Mouse (Mus musculus): ENCODE measurements around the gene Hist3h2a. TPM values are rescaled to one million over a fixed set of nuclear protein-coding genes. Genes with fewer than 3 reads are reported as not detected.

The Hist3h2a gene
- 11.6 and 13.1 TPM in 2 replicates for polyA plus RNA-seq (2012; rRNA removed)

GRCm38 (mm10) chr11:58954420-58955142, at the start of gene Hist3h2a, which contains the start of gene Trim17:
Hist3h2a (plus strand) TSS chr11:58954685.
Trim17 (plus strand) TSS chr11:58954685.
- under 1% methylated on average over 49 of the region's 49 CpGs for WGBS

DNA sequence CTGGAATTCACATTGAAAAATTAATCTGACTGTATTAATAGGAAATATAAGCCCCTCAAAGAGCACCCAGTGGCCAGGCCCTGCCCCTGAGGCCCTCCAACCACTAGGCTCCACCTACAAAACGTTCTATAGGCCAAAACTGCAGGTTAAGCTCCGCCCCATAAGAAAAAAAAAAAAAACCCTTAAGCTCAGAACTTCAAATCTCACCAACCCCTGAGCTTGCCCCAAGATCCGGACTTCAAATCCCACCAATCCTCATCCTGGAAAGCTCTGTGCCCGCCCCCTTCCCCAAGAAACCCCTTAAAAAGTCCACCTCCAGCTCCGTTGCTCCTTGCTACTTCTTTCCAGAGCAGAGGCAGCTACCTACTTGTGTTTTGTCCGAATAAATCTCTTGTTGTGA, 49.6 kb upstream of the Hist3h2a start:
- WGBS: 61% methylated on average over 6 of the region's 6 CpGs

More at GRCm38 (mm10) chr11:58954420-58955142, at the start of gene Hist3h2a, which contains the start of gene Trim17:
- peak; percentile 89 for DNase-seq (ENCODE audit: low read depth, low spot score)

DNA sequence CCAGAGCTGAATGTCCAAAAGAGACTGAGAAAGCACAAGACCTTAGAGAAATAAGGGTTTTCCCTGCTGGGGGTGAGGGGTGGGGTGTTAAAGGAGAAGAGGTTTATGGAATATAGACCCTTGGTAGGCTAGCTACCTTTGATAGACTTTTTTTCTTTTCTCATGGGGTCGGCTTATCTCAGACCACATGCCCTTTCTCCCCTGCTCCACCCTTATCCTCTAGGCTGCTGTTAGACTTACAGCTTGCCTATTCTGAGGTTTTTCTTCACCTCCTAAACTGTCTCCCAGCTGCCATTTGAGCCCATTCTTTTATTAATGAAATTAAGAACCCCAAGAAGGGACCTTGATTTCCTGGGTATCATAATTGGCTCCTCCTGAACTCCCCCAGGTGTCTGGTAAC, 40.7 kb upstream of the Hist3h2a start:
- WGBS: 54% methylated on average over 1 of the region's 1 CpGs
- no peak for DNase-seq (ENCODE audit: low read depth, low spot score)

More for the DNA sequence above, 49.6 kb upstream of the Hist3h2a start:
- DNase-seq (ENCODE audit: low read depth, low spot score): no peak

DNA sequence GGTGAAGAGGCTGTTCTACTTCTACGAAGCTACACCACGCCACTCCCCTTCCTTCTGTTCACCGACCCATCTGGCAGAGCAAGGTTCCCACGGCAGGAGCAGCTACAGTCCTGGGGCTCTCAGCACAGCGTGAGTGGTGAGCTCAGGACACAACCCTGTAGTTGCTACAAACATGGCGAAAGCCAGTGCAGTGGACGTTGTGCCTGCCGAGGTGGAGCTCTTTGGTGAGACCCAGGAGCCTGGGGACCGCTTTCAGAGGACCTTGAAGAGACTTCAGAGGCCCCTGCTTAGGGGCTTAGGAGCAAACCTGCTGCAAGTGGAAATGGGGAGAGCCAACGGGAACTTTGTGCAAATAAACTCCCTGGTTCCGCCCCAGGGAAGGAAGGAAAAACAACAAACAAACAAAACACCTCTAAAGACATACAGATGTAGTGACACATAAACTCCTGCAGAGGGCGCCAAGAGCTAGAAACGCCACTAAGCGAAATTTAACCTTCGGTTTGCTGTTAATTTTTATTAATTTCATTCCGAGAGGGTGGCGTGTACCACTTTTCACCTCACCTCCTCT, 39.9 kb upstream of the Hist3h2a start:
- WGBS: 5% methylated on average over 17 of the region's 17 CpGs
- DNase-seq (ENCODE audit: low read depth, low spot score): no peak

GRCm38 (mm10) chr11:58916879-58917744, 37.4 kb upstream of the Hist3h2a start:
- 42% methylated on average over 14 of the region's 14 CpGs for WGBS
- no peak for DNase-seq (ENCODE audit: low read depth, low spot score)

DNA sequence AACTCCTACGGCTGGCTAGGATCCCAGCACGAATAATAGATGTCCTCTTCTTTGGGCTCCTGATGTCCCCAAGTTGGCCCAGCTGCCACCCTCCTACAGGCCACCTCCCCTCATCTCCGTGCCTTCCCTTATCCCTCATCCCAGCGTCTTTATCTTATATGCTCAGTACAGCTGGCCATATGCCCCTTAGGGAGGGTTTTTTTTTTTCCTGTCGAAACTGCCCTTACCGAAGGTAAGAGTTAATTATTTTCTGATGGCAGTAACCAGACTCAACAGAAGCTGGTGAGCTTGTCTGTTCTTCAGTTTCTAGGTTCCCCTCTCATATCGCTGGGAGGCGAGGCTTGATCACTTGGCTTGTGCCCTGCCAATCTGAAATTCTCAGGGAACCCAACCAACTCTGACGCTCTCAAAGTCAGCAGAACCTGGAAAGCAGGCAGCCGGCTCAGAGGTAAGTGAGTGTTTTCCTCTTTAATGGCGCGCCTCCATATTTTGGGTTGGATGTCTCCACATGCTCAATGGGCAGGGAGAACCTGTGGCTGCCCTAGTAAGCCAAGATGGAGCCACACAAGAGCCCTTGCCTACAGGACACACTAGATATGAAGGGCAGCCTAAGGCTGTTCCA, 36.6 kb upstream of the Hist3h2a start, which contains the start of gene Btnl10:
Gene Btnl10 (plus strand): TSS at position 164 of the 622 bp plus-strand sequence.
- no peak for DNase-seq (ENCODE audit: low read depth, low spot score)
- 82% methylated on average over 12 of the region's 12 CpGs for WGBS

DNA sequence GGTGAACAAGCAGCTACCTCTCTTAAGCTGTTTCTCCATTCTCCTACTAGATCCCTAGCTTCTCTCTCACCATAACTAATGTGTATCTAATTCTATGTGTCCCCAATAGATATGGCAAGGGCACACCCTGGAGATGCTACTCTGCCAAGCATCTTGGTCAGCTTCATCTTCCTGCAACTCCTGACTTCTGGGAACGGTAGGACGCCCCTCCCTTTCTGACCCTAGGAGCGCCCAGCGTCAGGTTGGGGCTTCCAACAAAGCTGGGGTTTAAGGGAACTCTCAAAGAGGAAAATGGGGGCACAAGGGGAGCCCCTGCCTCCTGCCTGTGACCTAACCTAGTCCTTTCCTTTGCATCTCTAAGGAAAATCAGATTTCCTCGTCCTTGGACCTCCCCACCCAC, 35.7 kb upstream of the Hist3h2a start:
- 63% methylated on average over 5 of the region's 5 CpGs for WGBS

DNA sequence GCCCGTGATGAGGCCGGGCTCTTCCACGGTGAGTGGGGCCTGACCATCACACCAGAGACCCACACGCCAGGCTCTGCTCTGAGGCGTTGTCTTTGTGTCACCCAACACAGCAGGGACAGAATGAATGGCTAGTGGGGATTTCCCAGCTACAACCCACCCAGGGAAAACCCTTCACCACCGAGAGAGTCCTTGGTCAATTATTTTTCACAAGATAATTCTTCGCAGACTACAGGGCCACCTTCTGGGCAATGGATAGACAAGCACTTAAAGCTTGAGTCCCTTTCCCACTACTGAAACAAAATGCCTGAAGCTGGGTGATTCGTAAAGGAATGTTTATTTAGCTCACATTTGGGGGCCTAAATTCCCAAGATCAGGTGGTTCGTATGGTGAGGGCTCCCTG, 32.1 kb upstream of the Hist3h2a start:
- WGBS: 80% methylated on average over 9 of the region's 9 CpGs
- DNase-seq (ENCODE audit: low read depth, low spot score): no peak

More for the DNA sequence above, 35.7 kb upstream of the Hist3h2a start:
- no peak for DNase-seq (ENCODE audit: low read depth, low spot score)

DNA sequence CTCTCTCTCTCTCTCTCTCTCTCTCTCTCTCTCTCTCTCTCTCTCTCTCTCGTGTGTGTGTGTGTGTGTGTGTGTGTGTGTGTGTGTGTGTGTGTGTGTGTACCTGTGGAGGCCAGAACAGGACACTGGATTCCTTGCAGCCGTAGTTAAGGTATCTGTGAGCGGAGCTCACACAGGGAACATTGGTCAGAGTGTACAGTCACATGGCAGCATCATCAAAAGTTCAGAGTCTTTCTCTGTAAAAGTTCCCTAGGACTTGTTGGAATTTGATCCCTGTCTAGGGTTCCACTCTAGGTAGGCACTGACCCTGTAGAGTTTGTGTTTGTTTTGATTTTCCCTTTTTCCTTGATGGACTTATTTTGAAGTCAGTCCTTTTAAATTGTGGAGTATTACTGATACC, 27.8 kb upstream of the Hist3h2a start:
- WGBS: 45% methylated on average over 3 of the region's 3 CpGs
- no peak for DNase-seq (ENCODE audit: low read depth, low spot score)

DNA sequence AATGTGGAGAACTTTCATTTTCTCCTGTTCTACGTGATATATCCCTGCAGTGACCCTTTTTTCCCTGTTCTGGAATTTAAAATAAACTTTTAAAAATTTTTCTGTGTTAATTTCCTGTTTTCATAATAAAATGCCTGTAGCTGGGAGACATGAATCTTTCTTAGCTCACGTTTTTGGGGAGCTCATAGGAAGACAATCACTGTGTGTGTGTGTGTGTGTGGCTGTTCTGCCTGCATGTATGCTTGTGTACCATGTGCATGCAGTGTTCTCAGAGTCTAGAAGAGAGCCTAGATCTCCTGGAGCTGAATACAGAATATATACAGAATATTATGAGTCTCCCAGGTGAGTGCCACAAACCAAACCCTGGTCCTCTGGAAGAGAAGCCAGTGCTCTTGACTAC, 27.4 kb upstream of the Hist3h2a start:
- no peak for DNase-seq (ENCODE audit: low read depth, low spot score)
- 68% methylated on average over 2 of the region's 2 CpGs for WGBS

DNA sequence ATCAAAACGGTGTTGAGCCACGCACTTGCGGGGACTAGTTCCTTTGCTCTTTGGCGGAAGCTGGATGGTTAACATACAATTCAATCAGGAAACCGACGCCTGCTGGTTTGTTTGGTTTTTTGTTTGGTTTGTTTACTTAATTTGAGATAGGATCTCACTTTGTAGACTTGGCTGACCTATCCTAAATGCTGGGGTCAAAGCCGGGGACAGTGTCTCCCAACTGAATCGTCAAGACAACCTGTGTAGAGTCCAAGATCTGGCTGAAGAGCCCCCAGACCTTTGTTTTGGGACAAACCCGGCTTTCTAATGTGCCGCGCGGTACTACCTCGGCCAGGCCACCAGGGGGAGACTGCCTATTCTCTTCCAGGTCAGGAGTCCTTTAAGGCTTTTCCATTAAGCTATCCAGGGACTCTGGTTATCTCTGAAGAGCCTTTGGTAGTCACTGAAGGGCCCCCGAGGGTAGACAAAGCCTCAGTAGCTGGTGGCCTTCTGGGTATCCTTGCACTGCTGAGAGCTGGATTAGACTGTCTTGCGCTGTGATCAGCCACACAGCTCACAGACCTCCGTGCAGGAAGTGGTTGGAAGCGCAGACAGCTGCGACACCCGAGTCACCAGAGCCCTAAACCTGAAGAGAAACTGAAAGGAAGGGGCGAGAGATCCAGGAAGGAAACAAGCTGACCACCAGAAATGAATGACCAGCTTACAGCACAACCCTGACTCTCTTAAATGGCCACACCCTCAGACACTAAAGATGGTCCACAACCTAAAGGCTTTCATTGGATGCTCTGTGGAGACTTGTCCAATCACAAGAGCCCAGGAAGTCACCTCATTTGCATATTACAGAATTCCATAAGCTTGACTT, 26.5 kb upstream of the Hist3h2a start:
- no peak for DNase-seq (ENCODE audit: low read depth, low spot score)
- WGBS: 6% methylated on average over 20 of the region's 20 CpGs

GRCm38 (mm10) chr11:58929055-58929454, 25.4 kb upstream of the Hist3h2a start:
- no peak for DNase-seq (ENCODE audit: low read depth, low spot score)
- 91% methylated on average over 4 of the region's 4 CpGs for WGBS

DNA sequence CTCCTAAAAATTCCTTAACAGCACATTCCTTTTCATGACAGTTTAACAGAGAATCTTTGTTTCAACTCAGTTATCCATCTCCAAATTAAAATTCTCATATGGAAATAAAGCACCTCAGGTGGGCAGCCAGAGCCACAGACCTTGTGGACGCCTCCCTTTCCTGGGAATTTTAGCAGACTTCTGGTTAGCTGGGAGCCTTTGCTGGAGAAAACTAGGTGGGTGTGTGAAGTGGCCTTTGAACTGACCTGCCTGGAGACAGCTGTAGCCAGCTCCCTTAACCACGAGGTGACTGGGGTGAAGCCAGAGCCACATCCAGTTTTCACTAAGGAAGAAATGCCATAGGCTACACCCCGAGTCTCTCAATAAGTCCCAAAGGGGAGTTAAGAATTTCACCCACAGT, 24.8 kb upstream of the Hist3h2a start:
- WGBS: 26% methylated on average over 3 of the region's 3 CpGs

DNA sequence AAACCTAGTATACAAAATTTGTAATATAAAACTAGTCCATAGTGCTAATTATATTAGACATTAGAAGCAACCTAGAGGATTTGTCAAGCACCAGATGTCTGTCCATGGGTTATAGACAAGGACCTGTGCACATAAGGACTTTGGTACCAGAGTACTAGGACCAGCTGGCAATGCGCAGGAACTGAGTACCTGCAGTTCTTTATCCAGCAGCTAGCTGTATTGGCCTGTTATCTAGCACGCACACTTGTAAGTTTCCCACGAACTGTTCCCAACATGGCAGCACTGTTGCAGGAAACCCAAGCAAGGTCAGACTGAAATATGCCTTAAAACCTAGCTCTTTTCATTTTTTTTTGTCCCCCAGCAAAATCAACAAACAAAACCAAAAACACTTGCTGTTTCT, 24.2 kb upstream of the Hist3h2a start:
- WGBS: 94% methylated on average over 3 of the region's 3 CpGs
- DNase-seq (ENCODE audit: low read depth, low spot score): no peak

More for the DNA sequence above, 24.8 kb upstream of the Hist3h2a start:
- DNase-seq (ENCODE audit: low read depth, low spot score): no peak

GRCm38 (mm10) chr11:58931576-58931975, 22.9 kb upstream of the Hist3h2a start:
- no peak for DNase-seq (ENCODE audit: low read depth, low spot score)
- 44% methylated on average over 4 of the region's 4 CpGs for WGBS

GRCm38 (mm10) chr11:58937909-58938308, 16.6 kb upstream of the Hist3h2a start:
- 2% methylated on average over 13 of the region's 13 CpGs for whole genome bisulfite sequencing
- DNase-seq (ENCODE audit: low read depth, low spot score): no peak

- peak; percentile 73 for DNase-seq (ENCODE audit: low read depth, low spot score)
- WGBS: under 1% methylated on average over 95 of the region's 95 CpGs
Measured at GRCm38 (mm10) chr11:58938322-58939087, 16.0 kb upstream of the Hist3h2a start, which contains the start of gene Rnf187. Rnf187 (minus strand) TSS chr11:58938916.

GRCm38 (mm10) chr11:58939088-58939439, 15.4 kb upstream of the Hist3h2a start:
- WGBS: 18% methylated on average over 6 of the region's 6 CpGs
- DNase-seq (ENCODE audit: low read depth, low spot score): no peak

Data from large intestine, adult 2 months (tissue).